Mouse (Mus musculus): ENCODE measurements around the gene Ehbp1l1. TPM values are rescaled to one million over a fixed set of nuclear protein-coding genes. Genes with fewer than 3 reads are reported as not detected.

Ehbp1l1 gene
- total and polyA plus RNA-seq, 3 experiments: 30.4 to 62.6 (median 57.0) TPM

DNA sequence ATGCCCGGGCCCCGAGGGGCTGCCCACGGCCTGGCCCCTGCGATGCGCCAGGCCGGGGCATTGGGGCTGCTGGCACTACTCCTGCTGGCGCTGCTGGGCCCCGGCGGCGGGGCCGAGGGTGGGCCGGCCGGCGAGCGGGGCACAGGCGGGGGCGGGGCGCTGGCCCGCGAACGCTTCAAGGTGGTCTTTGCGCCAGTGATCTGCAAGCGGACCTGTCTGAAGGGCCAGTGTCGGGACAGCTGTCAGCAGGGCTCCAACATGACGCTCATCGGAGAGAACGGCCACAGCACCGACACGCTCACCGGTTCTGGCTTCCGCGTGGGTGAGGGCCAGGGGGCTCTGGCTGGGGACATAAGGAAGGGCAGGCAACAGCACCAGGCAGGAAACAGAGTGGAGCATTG lies 16.1 kb upstream of the Ehbp1l1 start:
- Histone ChIP-seq H3K36me3 (replicated peaks in 1 of 2; ENCODE audit: control insufficient read depth in 1 of 2, insufficient read depth in 1 of 2, low read length in 1 of 2) (no peaks in the 10 kb centered on the region), H3K79me2 (replicated peaks; ENCODE audit: control insufficient read depth, extremely low read depth, insufficient read depth, poor library complexity, severe bottlenecking) (no peaks in the 10 kb centered on the region), H3K9ac (ENCODE audit: insufficient read depth, low read depth) (no peak overlapping the region), H3K4me2 (ENCODE audit: insufficient read depth, low read depth, poor library complexity, severe bottlenecking) (no peak overlapping the region), H3K9me3 (replicated peaks; ENCODE audit: low read length) (no peaks in the 10 kb centered on the region), H3K4me1 (ENCODE audit: control insufficient read depth in 1 of 2, insufficient read depth in 2 of 2) (peaks cover 17 to 21% of the 10 kb centered on the region in 2 experiments), H3K4me3 (replicated peaks in 1 of 3; ENCODE audit: low read depth in 2 of 3, low read length in 2 of 3, poor library complexity in 1 of 3) (no peak overlapping the region), H3K27me3 (replicated peaks) (peaks cover 33% of the 10 kb centered on the region), H3K27ac (ENCODE audit: insufficient read depth, low read depth) (no peak overlapping the region)
- in situ Hi-C loops (cut with MboI; ENCODE audit: low pct_ligation_motif_present, low pct_unique_long_range_greater_than_20kb, low sequenced_read_pairs) (no loop called here), dilution Hi-C loops (cut with MboI; ENCODE audit: extremely low pct_ligation_motif_present, extremely low pct_unique_long_range_greater_than_20kb, low sequenced_read_pairs) (no loop called here)
- TF ChIP-seq EP300 (IDR thresholded peaks at IDR 0.05; ENCODE audit: low read length) (no peak), POLR2AphosphoS2 (IDR thresholded peaks at IDR 0.05; ENCODE audit: low read depth, low read length) (no peak), IRF4 (IDR thresholded peaks at IDR 0.05; ENCODE audit: low read depth, low read length) (no peak), PAX5 (IDR thresholded peaks at IDR 0.05; ENCODE audit: low read length) (no peak), UBTF (IDR thresholded peaks at IDR 0.05; ENCODE audit: low read depth, low read length) (no peak), KAT2A (IDR thresholded peaks at IDR 0.05; ENCODE audit: insufficient replicate concordance, low read length) (no peak), TCF12 (IDR thresholded peaks at IDR 0.05; ENCODE audit: low read depth, low read length) (no peak), MXI1 (IDR thresholded peaks at IDR 0.05; ENCODE audit: low read depth, low read length) (no peak), MAX (IDR thresholded peaks at IDR 0.05; ENCODE audit: low read length) (no peak), MAZ (IDR thresholded peaks at IDR 0.05; ENCODE audit: low read depth, low read length) (no peak), ZKSCAN1 (IDR thresholded peaks at IDR 0.05; ENCODE audit: borderline replicate concordance, low read depth, low read length) (no peak), JUND (conservative IDR thresholded peaks at IDR 0.05; ENCODE audit: low read depth, low read length) (no peak), JUN (IDR thresholded peaks at IDR 0.05; ENCODE audit: insufficient read depth, low read depth, low read length) (no peak), E2F4 (IDR thresholded peaks at IDR 0.05; ENCODE audit: insufficient replicate concordance, low read depth, low read length) (no peak), ZNF384 (IDR thresholded peaks at IDR 0.05; ENCODE audit: low read depth, low read length) (no peak), TBP (conservative IDR thresholded peaks at IDR 0.05; ENCODE audit: low read depth, low read length) (no peak), SIN3A (IDR thresholded peaks at IDR 0.05; ENCODE audit: low read length) (no peak), POLR2A (IDR thresholded peaks at IDR 0.05; ENCODE audit: low read depth, low read length) (no peak)
- DNase-seq (ENCODE audit: extremely low read depth): no peak

DNA sequence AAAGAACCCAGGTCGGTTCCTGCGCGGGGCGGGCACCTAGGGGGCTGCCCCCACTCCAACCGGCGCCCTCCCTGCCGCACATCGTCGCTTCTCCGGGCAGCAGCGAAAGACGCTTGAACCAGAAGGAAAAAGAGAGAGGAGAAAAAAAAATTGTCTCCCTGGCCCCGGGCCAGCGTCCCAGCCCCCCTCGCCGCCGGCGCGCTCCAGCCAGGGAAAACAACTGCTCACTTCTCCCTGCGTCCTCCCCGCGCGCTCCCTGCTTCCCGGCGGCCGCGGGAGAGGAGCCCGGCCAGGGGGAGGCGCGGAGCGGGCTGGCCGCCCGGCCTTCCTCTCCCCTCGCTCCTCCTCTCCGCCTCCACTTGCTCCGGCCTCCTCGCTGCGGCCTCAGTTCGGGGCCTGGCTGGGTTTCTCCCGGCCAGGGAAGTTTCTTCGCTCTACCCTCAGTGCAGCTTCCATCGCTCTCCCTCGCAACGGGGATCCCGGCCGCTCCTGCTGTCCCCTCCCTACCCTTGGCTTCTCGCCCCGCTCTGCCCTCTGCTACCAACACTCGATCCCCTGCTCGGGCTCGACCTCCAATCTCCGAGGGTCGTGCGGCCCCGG lies 15.6 kb upstream of the Ehbp1l1 start:
- H3K9ac ChIP-seq (ENCODE audit: insufficient read depth, low read depth): no peak overlapping the region
- no peaks in the 10 kb centered on the region for H3K9me3 ChIP-seq (replicated peaks; ENCODE audit: low read length)
- no peak for TF ChIP-seq MEF2A (IDR thresholded peaks at IDR 0.05; ENCODE audit: borderline replicate concordance, low read depth, low read length)
- no peak for TF ChIP-seq CTCF (conservative IDR thresholded peaks at IDR 0.05 in 1 of 2, IDR thresholded peaks at IDR 0.05 in 1 of 2; ENCODE audit: low read depth in 2 of 2, low read length in 2 of 2)
- no peak for TF ChIP-seq MYC (IDR thresholded peaks at IDR 0.05; ENCODE audit: low read depth, low read length)
- no peak for TF ChIP-seq SMC3 (IDR thresholded peaks at IDR 0.05; ENCODE audit: low read depth, low read length)
- no peak for TF ChIP-seq CHD1 (IDR thresholded peaks at IDR 0.05; ENCODE audit: low read depth, low read length)
- no peak for TF ChIP-seq POLR2AphosphoS2 (IDR thresholded peaks at IDR 0.05; ENCODE audit: low read depth, low read length)
- TF ChIP-seq CHD2 (IDR thresholded peaks at IDR 0.05; ENCODE audit: low read length): no peak
- TF ChIP-seq TBP (conservative IDR thresholded peaks at IDR 0.05; ENCODE audit: low read depth, low read length): no peak
- TF ChIP-seq KAT2A (IDR thresholded peaks at IDR 0.05; ENCODE audit: insufficient replicate concordance, low read length): no peak
- TF ChIP-seq HCFC1 (IDR thresholded peaks at IDR 0.05; ENCODE audit: low read depth, low read length): no peak
- no peak for TF ChIP-seq MAZ (IDR thresholded peaks at IDR 0.05; ENCODE audit: low read depth, low read length)
- TF ChIP-seq MAFK (IDR thresholded peaks at IDR 0.05; ENCODE audit: insufficient replicate concordance, low read length): no peak
- no peak for TF ChIP-seq EP300 (IDR thresholded peaks at IDR 0.05; ENCODE audit: low read length)
- no peak for TF ChIP-seq BHLHE40 (IDR thresholded peaks at IDR 0.05; ENCODE audit: low read depth, low read length)
- no peak for TF ChIP-seq USF1 (IDR thresholded peaks at IDR 0.05; ENCODE audit: low read depth, low read length)
- no peak for TF ChIP-seq POLR2A (IDR thresholded peaks at IDR 0.05; ENCODE audit: low read depth, low read length)
- TF ChIP-seq ETS1 (conservative IDR thresholded peaks at IDR 0.05; ENCODE audit: low read depth, low read length): no peak
- TF ChIP-seq E2F4 (IDR thresholded peaks at IDR 0.05; ENCODE audit: insufficient replicate concordance, low read depth, low read length): no peak
- TF ChIP-seq JUND (conservative IDR thresholded peaks at IDR 0.05; ENCODE audit: low read depth, low read length): no peak
- H3K4me3 ChIP-seq (replicated peaks in 1 of 3; ENCODE audit: low read depth in 2 of 3, low read length in 2 of 3, poor library complexity in 1 of 3): no peak overlapping the region
- no peak for DNase-seq (ENCODE audit: extremely low read depth)
- in situ Hi-C loops (cut with MboI; ENCODE audit: low pct_ligation_motif_present, low pct_unique_long_range_greater_than_20kb, low sequenced_read_pairs) (no loop called here), dilution Hi-C loops (cut with MboI; ENCODE audit: extremely low pct_ligation_motif_present, extremely low pct_unique_long_range_greater_than_20kb, low sequenced_read_pairs) (no loop called here)
- peaks cover 13 to 16% of the 10 kb centered on the region in 2 experiments for H3K4me1 ChIP-seq (ENCODE audit: control insufficient read depth in 1 of 2, insufficient read depth in 2 of 2)
- peaks cover 33% of the 10 kb centered on the region for H3K27me3 ChIP-seq (replicated peaks)
- no peaks in the 10 kb centered on the region for H3K79me2 ChIP-seq (replicated peaks; ENCODE audit: control insufficient read depth, extremely low read depth, insufficient read depth, poor library complexity, severe bottlenecking)
- H3K4me2 ChIP-seq (ENCODE audit: insufficient read depth, low read depth, poor library complexity, severe bottlenecking): no peak overlapping the region
- H3K27ac ChIP-seq (ENCODE audit: insufficient read depth, low read depth): no peak overlapping the region
- no peaks in the 10 kb centered on the region for H3K36me3 ChIP-seq (replicated peaks in 1 of 2; ENCODE audit: control insufficient read depth in 1 of 2, insufficient read depth in 1 of 2, low read length in 1 of 2)
